Mouse (Mus musculus) cerebellum, adult 2 months (tissue): ENCODE measurements around the gene Mpnd.

ENCODE experiments used
- CTCF ChIP-seq: fragments of 200-500 bp; IDR thresholded peaks from 2 replicates; pipeline ENCODE4 v1.5.1; 2011; ENCODE audit warnings: low read depth, mild to moderate bottlenecking, control low read depth, low read length, moderate library complexity, borderline replicate concordance; ENCODE audit not compliant: insufficient read depth
- POLR2A ChIP-seq: fragments of 200-500 bp; IDR thresholded peaks from 2 replicates; pipeline ENCODE4 v1.6.1; 2011; ENCODE audit warnings: low read length, control low read depth, borderline replicate concordance; ENCODE audit not compliant: insufficient read depth

DNA sequence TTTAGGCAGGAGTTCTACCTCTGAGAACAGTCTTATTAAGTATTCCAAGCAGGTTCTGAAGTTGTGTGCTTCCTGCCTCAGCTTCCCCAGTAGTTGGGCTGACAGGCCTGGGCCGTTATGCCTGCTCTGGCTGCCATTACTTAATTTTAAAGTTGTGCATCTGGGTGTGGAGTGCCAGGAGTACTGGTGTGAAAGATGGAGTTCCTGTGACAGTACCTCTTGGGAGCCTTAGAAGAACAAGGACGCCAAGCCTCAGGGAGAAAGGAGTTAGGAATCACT is 4.4 kb downstream of the Mpnd start:
- TF ChIP-seq CTCF: no peak
- no peak for TF ChIP-seq POLR2A
